Mouse (Mus musculus): Measurements from ENCODE around the gene Fzd1.

DNA sequence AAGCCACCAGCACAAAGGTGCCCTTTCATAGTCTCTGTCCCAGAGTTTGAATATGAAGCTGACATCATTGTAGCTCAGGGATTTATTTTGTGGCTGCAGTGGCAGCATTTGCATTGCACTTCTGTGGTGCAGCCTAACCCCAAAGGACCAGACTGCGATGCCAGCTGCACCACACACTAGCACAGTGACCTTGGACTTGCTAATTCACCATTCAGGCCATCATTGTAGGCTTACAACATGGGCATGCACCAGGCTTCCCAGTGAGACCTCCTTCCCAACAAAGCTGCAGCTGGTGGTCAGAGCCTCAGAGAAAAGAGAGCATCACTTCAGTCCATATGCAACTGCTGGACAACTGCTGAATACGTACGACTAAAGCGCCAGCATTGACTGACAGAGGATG, 32.4 kb upstream of the Fzd1 start:
- TF ChIP-seq CTCF (IDR thresholded peaks at IDR 0.05; ENCODE audit: insufficient read depth, low read length) (no peak), POLR2A (IDR thresholded peaks at IDR 0.05; ENCODE audit: borderline replicate concordance, extremely low read depth, low read depth, low read length) (no peak)
